Mouse (Mus musculus): ENCODE data around the gene Hmgcll1. TPM values are rescaled to one million over a fixed set of nuclear protein-coding genes. Genes with fewer than 3 reads are reported as not detected.

The Hmgcll1 gene
- polyA plus RNA-seq (2014; fragmentation: Illumina TruSeq; extraction: RNeasy Lipid Tissue Mini Kit (QIAGEN cat#74804)) = 3.9 TPM

DNA sequence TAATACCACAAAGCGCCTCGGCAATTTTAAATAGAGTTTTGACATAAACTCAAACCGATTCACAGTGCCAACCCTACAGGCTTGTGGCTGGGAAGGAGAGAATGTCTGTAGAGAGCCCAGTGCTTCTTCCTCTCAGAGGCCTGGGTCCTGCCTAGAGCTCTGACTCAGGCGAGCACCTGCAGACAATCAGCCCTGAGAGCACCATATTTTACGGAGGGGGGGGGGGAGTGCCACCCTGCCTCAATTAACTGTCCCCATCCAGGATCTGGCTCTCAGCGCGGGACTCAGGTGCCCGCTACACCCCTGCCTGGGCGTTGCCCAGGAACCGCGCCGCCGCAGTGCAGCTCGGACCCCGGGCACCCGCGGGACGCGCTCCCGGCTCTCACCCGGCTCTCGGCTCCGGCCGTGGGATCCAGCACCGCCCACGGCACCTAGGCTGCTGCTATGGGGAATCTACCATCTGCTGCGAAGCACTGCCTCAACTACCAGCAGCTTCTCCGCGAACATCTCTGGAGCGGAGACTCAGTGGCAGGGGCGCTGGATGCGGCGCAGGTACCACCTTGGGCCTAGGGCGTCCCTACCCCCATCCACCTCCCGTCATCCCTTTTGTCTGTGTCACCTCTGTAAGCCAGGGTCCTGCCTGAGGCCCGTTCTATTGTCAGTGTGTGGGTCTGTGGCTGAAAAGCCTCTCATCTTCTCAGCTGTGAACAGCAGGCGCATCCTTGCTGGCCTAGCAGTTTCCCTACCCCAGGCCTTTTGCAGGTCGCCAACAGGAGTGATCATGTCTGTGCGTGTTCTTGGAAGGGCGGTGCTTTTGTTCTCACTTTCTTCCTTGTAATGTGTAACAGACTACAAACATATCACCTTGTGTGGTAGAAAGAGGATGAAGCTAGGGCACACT is at the start of gene Hmgcll1:
Gene Hmgcll1 (plus strand): TSS at position 225 of the 901 bp plus-strand sequence.

Other genes with a start within 250 kb of the Hmgcll1 start
- 5.4 TPM for gene Bmp5, start 239.5 kb upstream of the Hmgcll1 start, polyA plus RNA-seq (2014; fragmentation: Illumina TruSeq; extraction: RNeasy Lipid Tissue Mini Kit (QIAGEN cat#74804))
- gene Gfral, start 198.8 kb downstream of the Hmgcll1 start, polyA plus RNA-seq (2014; fragmentation: Illumina TruSeq; extraction: RNeasy Lipid Tissue Mini Kit (QIAGEN cat#74804)) = not detected